In the genomic region with DNA sequence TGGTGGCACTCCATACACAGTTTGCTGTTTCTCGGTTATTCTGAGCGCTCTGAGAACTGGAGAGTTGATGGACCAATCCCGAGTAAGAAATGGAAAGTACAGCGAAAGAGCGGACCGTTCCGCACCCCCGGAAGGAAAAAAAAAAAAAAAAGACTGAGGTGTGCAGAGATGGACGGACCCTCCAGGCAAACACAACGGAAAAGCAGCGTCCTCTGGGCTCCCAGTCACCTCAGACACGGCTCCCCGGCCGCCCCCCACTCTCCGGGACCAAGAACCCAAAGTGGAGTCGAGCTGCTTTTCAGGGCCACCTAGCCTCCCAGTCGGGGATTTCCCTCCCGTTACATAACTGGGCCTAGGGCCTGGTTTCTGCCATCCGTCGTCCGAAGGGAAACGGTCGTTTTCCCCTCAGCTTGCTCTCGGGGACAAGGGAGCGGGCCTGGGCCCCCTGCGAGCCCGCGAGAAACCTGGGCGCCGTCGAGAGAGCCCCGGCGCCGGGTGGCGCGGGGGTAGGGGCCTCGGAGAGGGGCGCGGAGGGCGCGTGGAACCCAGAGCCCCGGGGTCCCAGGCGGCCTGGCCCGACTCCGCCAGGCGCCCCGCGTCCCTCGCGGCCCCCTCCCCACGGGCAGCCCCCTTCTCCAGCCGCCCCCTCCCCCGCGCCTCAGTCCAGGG, we compare ENCODE assay signal across 8 mouse cellular contexts. TPM values are rescaled to one million over a fixed set of nuclear protein-coding genes. Genes with fewer than 3 reads are reported as not detected.
A peak's percentile ranks its signal among the peaks of the same experiment; 100 is the strongest.
DNase-seq lines count a peak whose midpoint lies in the region; ATAC-seq and TF ChIP-seq lines count a peak whose summit lies in the region.

No protein-coding gene starts in this region.

- no peaks in the 10 kb centered on the region for H3K27me3 ChIP-seq in heart, embryonic 10.5 days (ENCODE audit: insufficient read depth, poor library complexity, severe bottlenecking)
- H3K27me3 ChIP-seq in kidney, embryonic 15.5 days: no peaks in the 10 kb centered on the region
- H3K27me3 ChIP-seq in neural tube, embryonic 15.5 days (replicated peaks): no peaks in the 10 kb centered on the region

- ATAC-seq in kidney, embryonic 15.5 days (replicated peaks; ENCODE audit: low FRiP score): no peak; the same call in 1 of the 2 replicates
- peak; percentile 76 for ATAC-seq in neural tube, embryonic 15.5 days (ENCODE audit: low FRiP score)

- DNase-seq in CD8-positive naive resting alpha-beta T cell, adult 2 months (ENCODE audit: low read depth in 2 of 2, low spot score in 2 of 2): peak; percentile 14 to 39
- peak; percentile 61 for DNase-seq in adipocyte (ENCODE audit: low spot score)
- peak; percentile 61 for DNase-seq in embryo, embryonic 9.5 days (ENCODE audit: extremely low spot score)
- DNase-seq in heart, embryonic 10.5 days (ENCODE audit: low spot score): peak; percentile 77
- DNase-seq in lung, adult 2 months: peak; percentile 49
- DNase-seq in urinary bladder, postnatal 36 days (ENCODE audit: low spot score in 2 of 2): peak; percentile 23 to 29

- TF ChIP-seq CTCF in lung, adult 2 months (IDR thresholded peaks at IDR 0.05; ENCODE audit: insufficient read depth, low read length): no peak

- peaks cover 3% of the 10 kb centered on the region; the same call in 1 of the 2 replicates for H3K4me1 ChIP-seq in heart, embryonic 10.5 days
- peaks cover 20% of the 10 kb centered on the region for H3K4me1 ChIP-seq in kidney, embryonic 15.5 days
- H3K4me1 ChIP-seq in lung, adult 2 months (ENCODE audit: control insufficient read depth, insufficient read depth, low read length): no peaks in the 10 kb centered on the region; the same call in 1 of the 2 replicates
- H3K4me1 ChIP-seq in neural tube, embryonic 15.5 days: peaks cover 28% of the 10 kb centered on the region

- under 1% methylated on average over 48 of the region's 54 CpGs for WGBS in heart, embryonic 10.5 days
- WGBS in kidney, embryonic 15.5 days: under 1% methylated on average over 50 of the region's 54 CpGs
- WGBS in lung, adult 2 months: under 1% methylated on average over 54 of the region's 54 CpGs
- WGBS in neural tube, embryonic 15.5 days: under 1% methylated on average over 52 of the region's 54 CpGs

- peak overlapping the region; percentile 77 for H3K4me2 ChIP-seq in kidney, embryonic 15.5 days
- H3K4me2 ChIP-seq in neural tube, embryonic 15.5 days: peak overlapping the region; percentile 82

- H3K4me3 ChIP-seq in heart, embryonic 10.5 days: peak overlapping the region; percentile 98
- H3K4me3 ChIP-seq in kidney, embryonic 15.5 days (replicated peaks): peak overlapping the region; percentile 76
- peak overlapping the region; percentile 94 for H3K4me3 ChIP-seq in lung, adult 2 months (replicated peaks; ENCODE audit: extremely low read depth, low read depth, low read length)
- H3K4me3 ChIP-seq in neural tube, embryonic 15.5 days (replicated peaks): peak overlapping the region; percentile 84

- peak overlapping the region; percentile 95 for H3K27ac ChIP-seq in heart, embryonic 10.5 days
- H3K27ac ChIP-seq in kidney, embryonic 15.5 days: peak overlapping the region; percentile 98
- peak overlapping the region; percentile 94 for H3K27ac ChIP-seq in neural tube, embryonic 15.5 days (replicated peaks)

- no peaks in the 10 kb centered on the region for H3K9me3 ChIP-seq in heart, embryonic 10.5 days
- no peaks in the 10 kb centered on the region for H3K9me3 ChIP-seq in kidney, embryonic 15.5 days (replicated peaks)
- no peaks in the 10 kb centered on the region for H3K9me3 ChIP-seq in neural tube, embryonic 15.5 days (replicated peaks)

- H3K9ac ChIP-seq in kidney, embryonic 15.5 days: peak overlapping the region; percentile 91
- H3K9ac ChIP-seq in neural tube, embryonic 15.5 days (replicated peaks): peak overlapping the region; percentile 93

- 0 out of 2 replicates have a peak, but pooled peaks cover 5% of the 10 kb centered on the region for H3K36me3 ChIP-seq in heart, embryonic 10.5 days
- H3K36me3 ChIP-seq in kidney, embryonic 15.5 days: 0 out of 2 replicates have a peak, but pooled peaks cover 3% of the 10 kb centered on the region
- no peaks in the 10 kb centered on the region for H3K36me3 ChIP-seq in neural tube, embryonic 15.5 days

- no peak for TF ChIP-seq POLR2A in lung, adult 2 months (IDR thresholded peaks at IDR 0.05; ENCODE audit: borderline replicate concordance, extremely low read depth, low read depth, low read length)

RNA-seq across cellular contexts. Expression of a gene that starts 0.5 kb away (rescaled TPM):
- 285 and 415 TPM in 2 replicates for polyA plus RNA-seq in heart, embryonic 10.5 days (2016; fragmentation: Nextera tagmentation; extraction: Ambion mirVana)
- polyA plus RNA-seq in kidney, embryonic 15.5 days (2015; fragmentation: Nextera tagmentation; extraction: Ambion mirVana): 395 and 436 TPM in 2 replicates
- 10.4 and 16.2 TPM in 2 replicates for polyA plus RNA-seq in lung, adult 2 months (2012; rRNA removed)
- polyA plus RNA-seq in neural tube, embryonic 15.5 days (2015; fragmentation: Nextera tagmentation; extraction: Ambion mirVana): 327 and 333 TPM in 2 replicates

RNA-seq across cellular contexts. Expression of a gene that starts 14.7 kb away (rescaled TPM):
- 207 and 266 TPM in 2 replicates for polyA plus RNA-seq in heart, embryonic 10.5 days (2016; fragmentation: Nextera tagmentation; extraction: Ambion mirVana)
- polyA plus RNA-seq in kidney, embryonic 15.5 days (2015; fragmentation: Nextera tagmentation; extraction: Ambion mirVana): 285 and 288 TPM in 2 replicates
- polyA plus RNA-seq in lung, adult 2 months (2012; rRNA removed): 11.6 and 17.1 TPM in 2 replicates
- 140 and 175 TPM in 2 replicates for polyA plus RNA-seq in neural tube, embryonic 15.5 days (2015; fragmentation: Nextera tagmentation; extraction: Ambion mirVana)

Comparison
In these comparisons a context has a peak if more than half of its experiments do, and no peak if none do; other contexts are left out.
1. DNase-seq: peak in every context shown above with its lines; median percentile 77 in heart, embryonic 10.5 days; 61 in adipocyte; 61 in embryo, embryonic 9.5 days; 49 in lung, adult 2 months; 26 in CD8-positive naive resting alpha-beta T cell, adult 2 months; 26 in urinary bladder, postnatal 36 days.
2. RNA of a gene that starts 0.5 kb away (polyA plus RNA-seq): 285 to 415 TPM in heart, embryonic 10.5 days, 395 to 436 TPM in kidney, embryonic 15.5 days and 327 to 333 TPM in neural tube, embryonic 15.5 days; 10.4 to 16.2 TPM in lung, adult 2 months; every median in the first group is over 10 times any median in the second.
3. Peak in every context shown above with its lines, with median percentiles within 50 percentile points of each other: H3K27ac ChIP-seq and H3K4me3 ChIP-seq.